ENCODE assay signal across 14 mouse cellular contexts in the genomic region with DNA sequence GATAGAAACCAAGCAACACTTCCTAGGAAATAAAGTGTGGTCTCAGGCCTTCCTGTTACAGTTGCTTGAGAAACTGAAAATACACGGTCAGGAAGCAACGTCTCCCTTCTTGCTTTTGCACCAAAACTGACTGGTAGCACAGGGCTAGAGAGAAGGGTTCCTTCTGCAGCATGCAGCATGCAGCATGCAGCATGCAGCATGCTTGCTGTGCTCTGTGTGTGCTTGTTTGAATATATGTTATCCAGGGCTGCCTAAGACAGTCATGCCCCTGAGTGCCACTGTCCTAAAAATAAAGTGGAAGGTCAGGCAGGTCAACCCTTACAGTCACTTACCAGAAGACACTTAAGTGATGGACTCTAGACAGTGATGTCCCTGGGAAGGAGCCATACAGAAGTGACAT. TPM values are rescaled to one million over a fixed set of nuclear protein-coding genes. Genes with fewer than 3 reads are reported as not detected.
A peak's percentile ranks its signal among the peaks of the same experiment; 100 is the strongest.
DNase-seq lines count a peak whose midpoint lies in the region; ATAC-seq lines count a peak whose summit lies in the region.
"Had no signal": no experiment of that assay in that cellular context is flagged by ENCODE, and none has a peak within 500 bp of the region (broad histone marks: within the 10 kb centered on the region; RNA-seq: fewer than 3 reads in every experiment).

No protein-coding gene starts in this region.

- peaks cover 31% of the 10 kb centered on the region for H3K4me1 ChIP-seq in heart, embryonic 13.5 days
- H3K4me1 ChIP-seq in liver, embryonic 13.5 days (replicated peaks): peaks cover 43% of the 10 kb centered on the region
- H3K4me1 ChIP-seq: forebrain, embryonic 13.5 days; hindbrain, embryonic 15.5 days had no signal

- H3K36me3 ChIP-seq in heart, embryonic 13.5 days: no peaks in the 10 kb centered on the region
- no peaks in the 10 kb centered on the region for H3K36me3 ChIP-seq in liver, embryonic 13.5 days
- H3K36me3 ChIP-seq in splenic B cell, adult 2 months (ENCODE audit: control insufficient read depth, insufficient read depth, low read length, poor library complexity, severe bottlenecking): no peaks in the 10 kb centered on the region
- H3K36me3 ChIP-seq: hindbrain, embryonic 15.5 days had no signal

- H3K4me2 ChIP-seq in heart, embryonic 13.5 days: peak overlapping the region; percentile 24
- peak overlapping the region; percentile 53 for H3K4me2 ChIP-seq in liver, embryonic 13.5 days
- H3K4me2 ChIP-seq: forebrain, embryonic 13.5 days; hindbrain, embryonic 15.5 days had no signal

- WGBS in heart, embryonic 13.5 days: 33% methylated on average over 2 of the region's 2 CpGs
- WGBS in liver, embryonic 13.5 days (ENCODE audit: insufficient replicate concordance): 13% methylated on average over 2 of the region's 2 CpGs

- DNase-seq in heart, adult 18-20 months: no peak
- DNase-seq in thymus, postnatal 25 days: peak; percentile 21
- DNase-seq in thymus, adult 18-20 months: no peak
- DNase-seq in liver, embryonic 13.5 days: peak; percentile 42
- peak; percentile 54 for DNase-seq in splenic B cell, adult 2 months (ENCODE audit: low read depth, low spot score)
- DNase-seq in cerebellum, postnatal 25 days: no peak
- DNase-seq in layer of hippocampus, postnatal 25 days (ENCODE audit: extremely low spot score in 1 of 2, low spot score in 1 of 2): no peak
- DNase-seq: adrenal gland, postnatal 25 days; cerebellum, adult 11-12 months; kidney, postnatal 10 days had no signal

- H3K27me3 ChIP-seq in heart, embryonic 13.5 days (replicated peaks): no peaks in the 10 kb centered on the region
- H3K27me3 ChIP-seq in liver, embryonic 13.5 days: no peaks in the 10 kb centered on the region
- H3K27me3 ChIP-seq in splenic B cell, adult 2 months (ENCODE audit: control insufficient read depth, insufficient read depth, low read length, poor library complexity, severe bottlenecking): no peaks in the 10 kb centered on the region
- H3K27me3 ChIP-seq: forebrain, embryonic 13.5 days; hindbrain, embryonic 15.5 days had no signal

- H3K9me3 ChIP-seq in heart, embryonic 13.5 days: no peaks in the 10 kb centered on the region
- no peaks in the 10 kb centered on the region for H3K9me3 ChIP-seq in liver, embryonic 13.5 days (replicated peaks)
- H3K9me3 ChIP-seq: forebrain, embryonic 13.5 days; hindbrain, embryonic 15.5 days had no signal

- no peak overlapping the region for H3K4me3 ChIP-seq in heart, embryonic 13.5 days
- 0 out of 2 replicates have a peak overlapping the region, but pooled peaks have one; percentile 0 for H3K4me3 ChIP-seq in liver, embryonic 13.5 days (replicated peaks)
- H3K4me3 ChIP-seq: forebrain, embryonic 13.5 days; hindbrain, embryonic 15.5 days; myocyte had no signal

- peak overlapping the region; percentile 74 for H3K27ac ChIP-seq in heart, embryonic 13.5 days (replicated peaks)
- peak overlapping the region; percentile 97 for H3K27ac ChIP-seq in liver, embryonic 13.5 days
- H3K27ac ChIP-seq: forebrain, embryonic 13.5 days; hindbrain, embryonic 15.5 days had no signal

- no peak for ATAC-seq in heart, embryonic 13.5 days (ENCODE audit: extremely low read depth, insufficient number of reproducible peaks, low FRiP score, low TSS enrichment)
- peak; percentile 70 for ATAC-seq in liver, embryonic 13.5 days (ENCODE audit: low read depth)
- ATAC-seq: forebrain, embryonic 13.5 days had no signal

- H3K9ac ChIP-seq in heart, embryonic 13.5 days: no peak overlapping the region
- peak overlapping the region; percentile 64 for H3K9ac ChIP-seq in liver, embryonic 13.5 days
- H3K9ac ChIP-seq: forebrain, embryonic 13.5 days; hindbrain, embryonic 15.5 days had no signal

RNA-seq across cellular contexts. Expression of a gene that starts 17.6 kb away (rescaled TPM):
- 13.8 and 15.3 TPM in 2 replicates for polyA plus RNA-seq in heart, embryonic 13.5 days (2015; fragmentation: Nextera tagmentation; extraction: Ambion mirVana)
- total RNA-seq in heart, adult 18-20 months (2021): 10 to 100 TPM; 14.1 to 14.8 TPM
- polyA plus RNA-seq in liver, embryonic 13.5 days (2015; fragmentation: Nextera tagmentation; extraction: Ambion mirVana): 10.7 and 12.2 TPM in 2 replicates
- total RNA-seq in layer of hippocampus, postnatal 25 days (2021): 10 to 100 TPM; 30.0 to 54.5 TPM

Comparison
In these comparisons a context has a peak if more than half of its experiments do, and no peak if none do; other contexts are left out.
1. DNase-seq: peak in thymus, postnatal 25 days (single experiment), liver, embryonic 13.5 days (single experiment) and splenic B cell, adult 2 months (single experiment); none in heart, adult 18-20 months (0 of 2), thymus, adult 18-20 months (0 of 2), cerebellum, postnatal 25 days (0 of 2) and layer of hippocampus, postnatal 25 days (0 of 2).